Mouse (Mus musculus) bone marrow, adult 2 months (tissue): Measurements from ENCODE around the gene Cul4b.

Experiments used
- CTCF ChIP-seq: fragments of 200-500 bp; IDR thresholded peaks from 2 replicates; pipeline ENCODE4 v1.5.1; 2011; ENCODE audit warnings: low read length, control low read depth; ENCODE audit not compliant: control insufficient read depth, insufficient read depth
- POLR2A ChIP-seq: fragments of 200-500 bp; IDR thresholded peaks from 2 replicates; pipeline ENCODE4 v1.6.1; 2011; ENCODE audit warnings: low read depth, mild to moderate bottlenecking, control low read depth, low read length, borderline replicate concordance; ENCODE audit not compliant: control insufficient read depth

GRCm38 (mm10) chrX:38564542-38565175 lies 11.3 kb downstream of the Cul4b start:
- TF ChIP-seq CTCF: no peak
- TF ChIP-seq POLR2A: peak; percentile 29; the same call in 1 of the 2 replicates
